Comparison of ENCODE assay signal across 9 mouse cellular contexts in the genomic region with DNA sequence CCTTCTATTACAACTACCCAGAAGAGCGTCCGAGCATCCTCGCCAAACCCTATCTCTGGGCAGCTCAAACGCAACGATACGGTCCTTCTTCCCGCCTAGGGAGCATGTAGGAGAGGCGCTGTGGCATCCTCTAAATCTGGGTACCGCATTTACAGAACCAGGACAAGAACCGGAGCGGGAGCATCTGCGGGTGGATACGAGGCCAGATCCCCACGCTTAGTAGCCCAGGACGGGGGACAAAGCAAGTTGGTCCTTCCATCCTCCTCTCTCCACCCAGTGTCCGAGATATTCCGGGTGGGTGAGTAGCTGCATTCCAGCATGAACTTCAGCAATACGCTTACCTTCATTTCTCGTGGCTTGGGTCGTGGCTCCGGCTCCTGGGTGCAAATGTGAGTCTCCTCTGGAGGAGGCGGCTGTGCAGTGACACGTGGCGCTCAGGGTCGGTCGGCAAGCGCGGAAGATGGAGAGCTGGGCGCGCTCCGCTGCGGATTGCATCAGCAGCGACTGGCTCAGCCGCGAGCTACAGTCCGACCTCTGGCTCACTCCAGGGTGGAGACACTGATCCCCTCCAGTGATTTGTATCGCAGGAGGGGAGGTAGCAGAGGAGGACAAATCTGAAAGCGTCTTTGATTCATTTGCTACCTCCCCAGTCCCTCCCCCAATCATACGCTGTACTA. TPM values are rescaled to one million over a fixed set of nuclear protein-coding genes. Genes with fewer than 3 reads are reported as not detected.
DNase-seq lines count a peak whose midpoint lies in the region; ATAC-seq and TF ChIP-seq lines count a peak whose summit lies in the region.
"Had no signal": no experiment of that assay in that cellular context is flagged by ENCODE, and none has a peak within 500 bp of the region (broad histone marks: within the 10 kb centered on the region; RNA-seq: fewer than 3 reads in every experiment).

TSS of gene Bcat1 (minus strand) at position 637 of the 677 bp plus-strand sequence.

- peak; percentile 77 for ATAC-seq in hindbrain, embryonic 16.5 days
- ATAC-seq in limb, embryonic 12.5 days (ENCODE audit: insufficient number of reproducible peaks, insufficient read depth, low FRiP score, low TSS enrichment, low read depth) = 0 out of 2 replicates have a peak, but pooled peaks have one; percentile 63
- peak; percentile 80 for ATAC-seq in neural tube, embryonic 11.5 days (ENCODE audit: insufficient read depth, low FRiP score, low TSS enrichment)

- H3K4me1 ChIP-seq in embryonic fibroblast, embryonic 13.5 days (ENCODE audit: control insufficient read depth, insufficient read depth, low read length) = peaks cover 2% of the 10 kb centered on the region
- H3K4me1 ChIP-seq in hindbrain, embryonic 16.5 days (ENCODE audit: control insufficient read depth, insufficient read depth, low read depth, low read length) = peaks cover 8% of the 10 kb centered on the region
- peaks cover 3% of the 10 kb centered on the region; the same call in 1 of the 2 replicates for H3K4me1 ChIP-seq in limb, embryonic 12.5 days (replicated peaks)
- no peaks in the 10 kb centered on the region for H3K4me1 ChIP-seq in neural tube, embryonic 11.5 days (ENCODE audit: control insufficient read depth, insufficient read depth, low read length)

- peak within 1 kb of the TSS; percentile 79 for H3K4me3 ChIP-seq in embryonic fibroblast, embryonic 13.5 days (ENCODE audit: insufficient read depth, low read length)
- H3K4me3 ChIP-seq in hindbrain, embryonic 16.5 days (ENCODE audit: low read length) = peak within 1 kb of the TSS; percentile 54
- H3K4me3 ChIP-seq in limb, embryonic 12.5 days (replicated peaks) = peak within 1 kb of the TSS; percentile 53
- peak within 1 kb of the TSS; percentile 49 for H3K4me3 ChIP-seq in neural tube, embryonic 11.5 days (ENCODE audit: low read depth, low read length)

- no peaks in the 10 kb centered on the region for H3K27me3 ChIP-seq in hindbrain, embryonic 16.5 days (replicated peaks; ENCODE audit: control insufficient read depth, insufficient read depth, low read length)
- H3K27me3 ChIP-seq in limb, embryonic 12.5 days = peaks cover 17% of the 10 kb centered on the region; the same call in 1 of the 2 replicates
- no peaks in the 10 kb centered on the region for H3K27me3 ChIP-seq in neural tube, embryonic 11.5 days (ENCODE audit: control insufficient read depth, insufficient read depth, low read length)

- no peaks in the 10 kb centered on the region for H3K36me3 ChIP-seq in hindbrain, embryonic 16.5 days (ENCODE audit: control insufficient read depth, insufficient read depth, low read length)
- H3K36me3 ChIP-seq in limb, embryonic 12.5 days = no peaks in the 10 kb centered on the region
- no peaks in the 10 kb centered on the region for H3K36me3 ChIP-seq in neural tube, embryonic 11.5 days (ENCODE audit: control insufficient read depth, insufficient read depth, low read length)

- H3K9ac ChIP-seq in hindbrain, embryonic 16.5 days (ENCODE audit: low read depth, low read length) = peak within 1 kb of the TSS; percentile 65
- H3K9ac ChIP-seq in limb, embryonic 12.5 days (replicated peaks) = peak within 1 kb of the TSS; percentile 64
- peak within 1 kb of the TSS; percentile 71 for H3K9ac ChIP-seq in neural tube, embryonic 11.5 days (ENCODE audit: low read length)

- TF ChIP-seq POLR2A in embryonic fibroblast, embryonic 13.5 days (IDR thresholded peaks at IDR 0.05; ENCODE audit: low read depth, low read length) = peak; percentile 96

- 0% methylated on average over 39 of the region's 39 CpGs for WGBS in hindbrain, embryonic 16.5 days
- WGBS in limb, embryonic 12.5 days = under 1% methylated on average over 39 of the region's 39 CpGs
- under 1% methylated on average over 39 of the region's 39 CpGs for WGBS in neural tube, embryonic 11.5 days

- no peak for TF ChIP-seq CTCF in embryonic fibroblast, embryonic 13.5 days (IDR thresholded peaks at IDR 0.05; ENCODE audit: borderline replicate concordance, insufficient read depth, low read length)

- H3K27ac ChIP-seq in embryonic fibroblast, embryonic 13.5 days (ENCODE audit: insufficient read depth, low read length) = peak within 1 kb of the TSS; percentile 79
- H3K27ac ChIP-seq in hindbrain, embryonic 16.5 days (ENCODE audit: low read depth, low read length) = no peak within 1 kb of the TSS
- H3K27ac ChIP-seq in limb, embryonic 12.5 days = no peak within 1 kb of the TSS
- H3K27ac ChIP-seq in neural tube, embryonic 11.5 days (ENCODE audit: low read depth, low read length) = no peak within 1 kb of the TSS

- peak within 1 kb of the TSS; percentile 98 for H3K4me2 ChIP-seq in hindbrain, embryonic 16.5 days (ENCODE audit: low read length)
- H3K4me2 ChIP-seq in limb, embryonic 12.5 days = peak within 1 kb of the TSS; percentile 96
- peak within 1 kb of the TSS; percentile 78 for H3K4me2 ChIP-seq in neural tube, embryonic 11.5 days (ENCODE audit: low read depth)

- peak; percentile 22 for DNase-seq in right cerebral cortex, adult 18-20 months
- no peak for DNase-seq in right cerebral cortex, postnatal 36 days (ENCODE audit: low spot score in 2 of 2)
- DNase-seq in adrenal gland, adult 2 months = peak; percentile 38
- DNase-seq in neural tube, embryonic 11.5 days (ENCODE audit: low spot score) = peak; percentile 82
- DNase-seq in spleen, adult 12 weeks (ENCODE audit: low spot score) = no peak

- H3K9me3 ChIP-seq in hindbrain, embryonic 16.5 days (ENCODE audit: control insufficient read depth, low read length) = no peaks in the 10 kb centered on the region
- no peaks in the 10 kb centered on the region for H3K9me3 ChIP-seq in limb, embryonic 12.5 days
- H3K9me3 ChIP-seq in neural tube, embryonic 11.5 days (ENCODE audit: control insufficient read depth, low read length) = no peaks in the 10 kb centered on the region

RNA-seq across cellular contexts. Expression of gene Bcat1, which starts in this region (rescaled TPM):
- 10 to 100 TPM; 11.4 to 34.6 TPM for total RNA-seq in adrenal gland, adult 2 months (2021)
- 0.48 and 0.57 TPM in 2 replicates for polyA plus RNA-seq in adrenal gland, adult 2 months (2012; rRNA removed)
- 143 and 166 TPM in 2 replicates for polyA plus RNA-seq in embryonic fibroblast, embryonic 13.5 days (2011; ENCODE audit: insufficient read length, low read depth, missing spikeins)
- polyA plus RNA-seq in hindbrain, embryonic 16.5 days (2015; fragmentation: Nextera tagmentation; extraction: Ambion mirVana) = 110 and 116 TPM in 2 replicates
- 36.9 and 41.7 TPM in 2 replicates for polyA plus RNA-seq in limb, embryonic 12.5 days (2016; fragmentation: Nextera tagmentation; extraction: Ambion mirVana)
- polyA plus RNA-seq in neural tube, embryonic 11.5 days (2014; fragmentation: Nextera tagmentation; extraction: Ambion mirVana) = 112 and 114 TPM in 2 replicates
- polyA plus RNA-seq: liver, adult 2 months had no signal

Comparison
In these comparisons a context has a peak if more than half of its experiments do, and no peak if none do; other contexts are left out.
1. RNA of gene Bcat1 (polyA plus RNA-seq): 143 to 166 TPM in embryonic fibroblast, embryonic 13.5 days, 112 to 114 TPM in neural tube, embryonic 11.5 days, 110 to 116 TPM in hindbrain, embryonic 16.5 days and 36.9 to 41.7 TPM in limb, embryonic 12.5 days; 0.48 to 0.57 TPM in adrenal gland, adult 2 months; every median in the first group is over 10 times any median in the second.
2. DNase-seq: peak in right cerebral cortex, adult 18-20 months (single experiment), adrenal gland, adult 2 months (single experiment) and neural tube, embryonic 11.5 days (single experiment); none in right cerebral cortex, postnatal 36 days (0 of 2) and spleen, adult 12 weeks (single experiment).
3. Peak in every context shown above with its lines, with median percentiles within 50 percentile points of each other: H3K4me3 ChIP-seq, ATAC-seq, H3K4me2 ChIP-seq and H3K9ac ChIP-seq.